Mouse (Mus musculus): ENCODE results near the gene Olfr223.

DNA sequence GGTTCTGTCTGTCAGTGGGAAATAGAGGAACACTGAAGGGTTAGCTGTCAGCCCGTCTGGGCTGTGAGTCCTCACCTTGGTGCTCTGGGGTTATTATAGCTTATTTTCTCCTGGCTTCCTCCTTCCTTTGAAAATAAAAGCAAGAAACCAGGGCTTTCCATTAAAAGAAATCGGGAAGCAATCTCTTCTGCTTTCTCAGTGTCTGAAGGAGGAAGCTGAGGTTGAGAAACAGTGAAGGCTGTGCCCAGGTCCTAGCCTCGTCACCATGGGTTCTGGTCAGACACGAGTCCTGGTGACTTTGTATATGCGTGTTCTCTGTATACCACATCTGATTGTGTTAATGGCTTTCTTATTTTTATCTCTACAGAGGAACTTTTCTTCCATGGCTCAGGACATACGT lies 50.6 kb downstream of the Olfr223 start:
- TF ChIP-seq CTCF (IDR thresholded peaks at IDR 0.05; ENCODE audit: borderline replicate concordance, insufficient read depth, low read length) (no peak), POLR2A (IDR thresholded peaks at IDR 0.05; ENCODE audit: low read depth, low read length) (no peak)

Measured in embryonic fibroblast, embryonic 13.5 days (primary cell).